In genomic region chr6:113276846-113277245, GRCm38 (mm10) we compare ENCODE assay signal across 14 mouse cellular contexts. TPM values are rescaled to one million over a fixed set of nuclear protein-coding genes. Genes with fewer than 3 reads are reported as not detected.
A peak's percentile ranks its signal among the peaks of the same experiment; 100 is the strongest.
DNase-seq lines count a peak whose midpoint lies in the region.
"Had no signal": no experiment of that assay in that cellular context is flagged by ENCODE, and none has a peak within 500 bp of the region (broad histone marks: within the 10 kb centered on the region; RNA-seq: fewer than 3 reads in every experiment).

No protein-coding gene starts in this region.

- DNase-seq in cerebellum, adult 9-10 months: peak; percentile 18
- no peak for DNase-seq in cerebellum, postnatal 36 days
- peak; percentile 62 to 69 for DNase-seq in left cerebral cortex, adult 18-20 months (ENCODE audit: low spot score in 2 of 2)
- DNase-seq in left cerebral cortex, postnatal 4 days: no peak
- peak; percentile 79 for DNase-seq in 3T3-L1 (ENCODE audit: low read depth, low spot score)
- peak; percentile 48 for DNase-seq in layer of hippocampus, adult 9-11 months
- DNase-seq in gastrocnemius, postnatal 14 days: no peak
- DNase-seq: adrenal gland, postnatal 36 days; heart, postnatal 14 days; kidney, adult 9 months; kidney, postnatal 36 days; liver; lung, postnatal 14 days; midbrain, embryonic 14.5 days had no signal

- intact Hi-C loops in left cerebral cortex, postnatal 4 days (cut with DNase I): no loop called here
- intact Hi-C loops in gastrocnemius, postnatal 14 days (cut with DNase I; ENCODE audit: low total_unique reads): no loop called here

RNA-seq across cellular contexts. Expression of gene Cpne9, which starts 5.3 kb away (rescaled TPM):
- 10 to 100 TPM; 67.8 to 89.1 TPM for total RNA-seq in left cerebral cortex, adult 18-20 months (2021)
- total RNA-seq in left cerebral cortex, postnatal 4 days (2021): 1 to 10 TPM; 7.3 to 8.3 TPM
- total RNA-seq in gastrocnemius, postnatal 14 days (2021): under 1 TPM in 1 of 2 experiments, not detected in 1; 0.14 TPM

RNA-seq across cellular contexts. Expression of gene Brpf1, which starts 30.1 kb away (rescaled TPM):
- total RNA-seq in left cerebral cortex, adult 18-20 months (2021): 10 to 100 TPM; 29.1 to 31.2 TPM
- total RNA-seq in left cerebral cortex, postnatal 4 days (2021): 10 to 100 TPM; 32.8 TPM
- 10 to 100 TPM in 1 of 2 experiments, 1 to 10 TPM in 1; 9.9 to 10.7 TPM for total RNA-seq in gastrocnemius, postnatal 14 days (2021)

RNA-seq across cellular contexts. Expression of gene Mtmr14, which starts 39.2 kb away (rescaled TPM):
- 10 to 100 TPM; 13.8 to 18.4 TPM for total RNA-seq in left cerebral cortex, adult 18-20 months (2021)
- 10 to 100 TPM; 25.2 to 25.6 TPM for total RNA-seq in left cerebral cortex, postnatal 4 days (2021)
- total RNA-seq in gastrocnemius, postnatal 14 days (2021): 10 to 100 TPM; 13.2 to 15.6 TPM

RNA-seq across cellular contexts. Expression of gene Ogg1, which starts 49.9 kb away (rescaled TPM):
- total RNA-seq in left cerebral cortex, adult 18-20 months (2021): 1 to 10 TPM; 7.4 to 7.9 TPM
- total RNA-seq in left cerebral cortex, postnatal 4 days (2021): 1 to 10 TPM; 8.8 to 9.4 TPM
- total RNA-seq in gastrocnemius, postnatal 14 days (2021): 1 to 10 TPM; 5.1 to 6.8 TPM

Comparison
In these comparisons a context has a peak if more than half of its experiments do, and no peak if none do; other contexts are left out.
1. DNase-seq: peak in cerebellum, adult 9-10 months (single experiment), left cerebral cortex, adult 18-20 months (2 of 2), 3T3-L1 (single experiment) and layer of hippocampus, adult 9-11 months (single experiment); none in cerebellum, postnatal 36 days (0 of 2), left cerebral cortex, postnatal 4 days (single experiment) and gastrocnemius, postnatal 14 days (single experiment).
2. RNA of gene Cpne9, which starts 5.3 kb away (total RNA-seq): 67.8 to 89.1 TPM in left cerebral cortex, adult 18-20 months; 7.3 to 8.3 TPM in left cerebral cortex, postnatal 4 days and 0.14 TPM in gastrocnemius, postnatal 14 days; every median in the first group is over 4 times any median in the second.